7 mouse cellular contexts compared by ENCODE assay signal in the genomic region with DNA sequence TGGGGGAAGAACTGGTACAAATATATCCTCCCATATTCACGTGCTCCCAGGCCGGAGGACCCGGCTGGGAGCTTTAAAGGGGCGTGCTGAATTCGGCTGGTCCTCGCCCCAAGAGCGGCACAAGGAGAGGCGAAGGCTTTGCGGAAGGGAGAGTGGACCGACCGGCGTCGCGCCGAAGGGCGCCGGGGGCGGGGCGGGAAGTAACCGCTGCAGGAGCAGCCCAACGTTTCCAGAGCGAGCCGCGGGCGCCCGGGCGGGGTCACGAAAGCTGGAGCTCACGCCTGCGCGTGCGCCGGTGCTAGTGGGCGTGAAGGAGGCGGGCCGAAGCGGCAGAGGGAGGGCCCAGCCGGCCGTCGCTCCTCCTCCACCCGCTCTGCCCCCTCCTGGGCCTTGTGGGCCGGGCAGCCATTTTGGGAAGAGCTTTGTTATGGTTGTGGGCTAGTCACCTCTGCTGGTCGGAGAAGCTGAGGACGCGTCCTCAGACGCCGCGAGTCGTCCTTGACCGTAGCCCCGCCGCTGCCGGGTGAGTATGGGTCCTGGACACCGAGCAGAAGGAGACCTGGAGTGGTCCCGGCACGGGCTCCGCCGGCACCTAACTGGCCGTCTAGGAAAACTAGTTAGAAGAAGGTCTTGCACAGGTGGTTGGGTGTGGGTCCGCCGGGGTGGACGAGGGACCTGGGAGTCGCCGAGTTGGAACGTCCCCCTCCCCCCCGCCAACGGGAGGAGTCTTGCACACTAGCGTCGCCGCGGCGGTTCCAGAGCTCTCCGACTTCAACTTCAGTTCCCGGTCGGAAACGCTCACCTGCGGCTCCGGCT. TPM values are rescaled to one million over a fixed set of nuclear protein-coding genes. Genes with fewer than 3 reads are reported as not detected.
DNase-seq lines count a peak whose midpoint lies in the region; ATAC-seq lines count a peak whose summit lies in the region.

A gene (plus strand): TSS at position 353 of the 816 bp plus-strand sequence.

- peak within 1 kb of the TSS; percentile 76 for H3K4me2 ChIP-seq in midbrain, embryonic 13.5 days (replicated peaks)

- H3K36me3 ChIP-seq in embryonic facial prominence, embryonic 10.5 days (replicated peaks): peaks cover 40% of the 10 kb centered on the region
- peaks cover 38% of the 10 kb centered on the region for H3K36me3 ChIP-seq in limb, embryonic 10.5 days
- peaks cover 10% of the 10 kb centered on the region for H3K36me3 ChIP-seq in midbrain, embryonic 13.5 days

- no peaks in the 10 kb centered on the region for H3K9me3 ChIP-seq in embryonic facial prominence, embryonic 10.5 days
- H3K9me3 ChIP-seq in limb, embryonic 10.5 days (replicated peaks): no peaks in the 10 kb centered on the region
- no peaks in the 10 kb centered on the region for H3K9me3 ChIP-seq in midbrain, embryonic 13.5 days

- ATAC-seq in granulocyte monocyte progenitor cell, adult 5-6 weeks (replicated peaks; ENCODE audit: poor library complexity, severe bottlenecking): peak; percentile 85
- peak; percentile 95 for ATAC-seq in midbrain, embryonic 13.5 days

- peak within 1 kb of the TSS; percentile 83 for H3K4me3 ChIP-seq in embryonic facial prominence, embryonic 10.5 days
- H3K4me3 ChIP-seq in limb, embryonic 10.5 days: peak within 1 kb of the TSS; percentile 86
- peak within 1 kb of the TSS; percentile 74 for H3K4me3 ChIP-seq in midbrain, embryonic 13.5 days (replicated peaks)

- peak within 1 kb of the TSS; percentile 92 for H3K27ac ChIP-seq in embryonic facial prominence, embryonic 10.5 days (replicated peaks)
- H3K27ac ChIP-seq in limb, embryonic 10.5 days: peak within 1 kb of the TSS; percentile 95
- peak within 1 kb of the TSS; percentile 90 for H3K27ac ChIP-seq in midbrain, embryonic 13.5 days

- H3K27me3 ChIP-seq in embryonic facial prominence, embryonic 10.5 days (replicated peaks; ENCODE audit: low read depth, poor library complexity, severe bottlenecking): no peaks in the 10 kb centered on the region
- no peaks in the 10 kb centered on the region for H3K27me3 ChIP-seq in limb, embryonic 10.5 days (ENCODE audit: low read depth, poor library complexity, severe bottlenecking)
- no peaks in the 10 kb centered on the region for H3K27me3 ChIP-seq in midbrain, embryonic 13.5 days

- H3K4me1 ChIP-seq in embryonic facial prominence, embryonic 10.5 days: peaks cover 17% of the 10 kb centered on the region
- H3K4me1 ChIP-seq in limb, embryonic 10.5 days: peaks cover 17% of the 10 kb centered on the region
- peaks cover 33% of the 10 kb centered on the region for H3K4me1 ChIP-seq in midbrain, embryonic 13.5 days (replicated peaks)

- peak within 1 kb of the TSS; percentile 73 for H3K9ac ChIP-seq in midbrain, embryonic 13.5 days (replicated peaks)

- under 1% methylated on average over 78 of the region's 78 CpGs for WGBS in embryonic facial prominence, embryonic 10.5 days
- WGBS in limb, embryonic 10.5 days: under 1% methylated on average over 78 of the region's 78 CpGs
- under 1% methylated on average over 78 of the region's 78 CpGs for WGBS in midbrain, embryonic 13.5 days

- DNase-seq in adrenal gland, postnatal 10 days: peak; percentile 99
- peak; percentile 99 for DNase-seq in embryonic facial prominence, embryonic 10.5 days (ENCODE audit: low spot score)
- DNase-seq in kidney, adult 11 months: peak; percentile 97
- DNase-seq in limb, embryonic 10.5 days (ENCODE audit: low spot score): peak; percentile 99
- peak; percentile 98 for DNase-seq in spleen, adult 12 weeks (ENCODE audit: low spot score)

RNA-seq across cellular contexts. Expression of the gene that starts here (rescaled TPM):
- 10 to 100 TPM; 72.4 to 81.2 TPM for total RNA-seq in adrenal gland, postnatal 10 days (2021)
- polyA plus RNA-seq in embryonic facial prominence, embryonic 10.5 days (2016; fragmentation: Nextera tagmentation; extraction: Ambion mirVana): 33.8 and 35.3 TPM in 2 replicates
- total RNA-seq in granulocyte monocyte progenitor cell, adult 5-6 weeks (2014; fragmentation: Nextera tagmentation): 54.0 and 64.3 TPM in 2 replicates
- 125 and 148 TPM in 2 replicates for total RNA-seq in granulocyte monocyte progenitor cell, adult 5-6 weeks (2017)
- 30.5 and 38.1 TPM in 2 replicates for polyA plus RNA-seq in limb, embryonic 10.5 days (2016; fragmentation: Nextera tagmentation; extraction: Ambion mirVana)
- 22.9 and 24.6 TPM in 2 replicates for polyA plus RNA-seq in midbrain, embryonic 13.5 days (2015; fragmentation: Nextera tagmentation; extraction: Ambion mirVana)

Comparison
In these comparisons a context has a peak if more than half of its experiments do, and no peak if none do; other contexts are left out.
1. Peak in every context shown above with its lines: DNase-seq, ATAC-seq, H3K4me3 ChIP-seq and H3K27ac ChIP-seq.